Mouse (Mus musculus) hindbrain, embryonic 11.5 days (tissue): ENCODE data around the gene Rerg. TPM values are rescaled to one million over a fixed set of nuclear protein-coding genes. Genes with fewer than 3 reads are reported as not detected.

Source experiments
- ATAC-seq: fragments of 200-750 bp; cut with Nextera tagmentation; 2 replicates; pipeline ENCODE4 v1.8.0; 2017; ENCODE audit warnings: mild to moderate bottlenecking, moderate TSS enrichment, moderate library complexity; ENCODE audit not compliant: low FRiP score
- DNase-seq: peaks from one replicate; pipeline ENCODE4 v3.0.0-alpha.2; 2015; ENCODE audit warnings: low spot score
- H3K27ac ChIP-seq: fragments of 300-500 bp; sonication (generic); 2 replicates; pipeline ENCODE4 v1.5.1; 2014; ENCODE audit warnings: mild to moderate bottlenecking, low read depth, low read length
- H3K27me3 ChIP-seq: fragments of 300-500 bp; sonication (generic); 2 replicates; pipeline ENCODE4 v1.6.1; 2014; ENCODE audit warnings: mild to moderate bottlenecking, low read length, moderate library complexity, mixed read lengths; ENCODE audit not compliant: control insufficient read depth, insufficient read depth
- H3K36me3 ChIP-seq: fragments of 300-500 bp; sonication (generic); 2 replicates; pipeline ENCODE4 v1.6.1; 2014; ENCODE audit warnings: mild to moderate bottlenecking, low read length, moderate library complexity, mixed read lengths; ENCODE audit not compliant: control insufficient read depth, insufficient read depth
- H3K4me1 ChIP-seq: fragments of 300-500 bp; sonication (generic); replicated peaks from 2 replicates; pipeline ENCODE4 v1.6.1; 2014; ENCODE audit warnings: low read length, mixed read lengths; ENCODE audit not compliant: control insufficient read depth, insufficient read depth
- H3K4me2 ChIP-seq: fragments of 300-500 bp; sonication (generic); replicated peaks from 2 replicates; pipeline ENCODE4 v1.6.1; 2014; ENCODE audit warnings: mild to moderate bottlenecking, low read depth, low read length
- H3K4me3 ChIP-seq: fragments of 300-500 bp; sonication (generic); 2 replicates; pipeline ENCODE4 v1.5.1; 2014; ENCODE audit warnings: low read depth, low read length
- H3K9ac ChIP-seq: fragments of 300-500 bp; sonication (generic); 2 replicates; pipeline ENCODE4 v1.6.1; 2014; ENCODE audit warnings: low read depth, low read length
- H3K9me3 ChIP-seq: fragments of 300-500 bp; sonication (generic); 2 replicates; pipeline ENCODE4 v1.6.1; 2016; ENCODE audit warnings: low read length; ENCODE audit not compliant: control insufficient read depth
- WGBS: fragments of 180-500 bp; shearing (Covaris S2); extraction: QIAGEN DNeasy Blood & Tissue Kit; methylation state at CpG from one replicate; pipeline ENCODE4 v1.1.7; 2014; 5-methylcytosine and 5-hydroxymethylcytosine counted together
- polyA plus RNA-seq: library from polyadenylated mRNA; unstranded; fragments of >200 nt; fragmentation: Nextera tagmentation; extraction: Ambion mirVana; gene quantifications from 2 replicates; pipeline ENCODE4 v1.2.1, GENCODE M21; 2014

The Rerg gene
- polyA plus RNA-seq, 1 experiment from 2014 or later = 1.9 TPM

DNA sequence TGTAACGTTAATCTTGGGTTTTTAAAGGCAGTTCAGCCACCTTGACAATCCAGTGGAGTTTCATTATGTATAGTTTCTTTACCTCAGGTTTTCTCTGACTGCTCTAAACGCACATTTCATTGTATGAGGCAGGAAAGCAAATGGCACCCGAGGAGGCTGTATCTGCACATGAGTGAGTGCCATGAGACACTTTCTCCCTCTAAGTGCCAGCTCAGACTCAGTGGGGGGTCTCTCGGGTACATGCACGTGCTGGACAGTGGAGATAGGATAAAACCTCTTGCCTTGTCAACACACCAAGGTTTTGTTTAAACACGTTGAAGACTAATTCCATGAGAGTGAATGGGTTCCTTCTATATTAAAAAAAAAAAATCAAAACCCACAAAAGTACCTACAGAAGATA lies 81.8 kb downstream of the Rerg start:
- H3K27ac ChIP-seq = no peak overlapping the region
- H3K4me3 ChIP-seq = no peak overlapping the region
- H3K4me1 ChIP-seq = no peaks in the 10 kb centered on the region
- H3K9ac ChIP-seq = no peak overlapping the region
- H3K36me3 ChIP-seq = no peaks in the 10 kb centered on the region
- H3K9me3 ChIP-seq = no peaks in the 10 kb centered on the region
- no peak for DNase-seq
- H3K27me3 ChIP-seq = no peaks in the 10 kb centered on the region
- H3K4me2 ChIP-seq = no peak overlapping the region
- ATAC-seq = no peak
- WGBS = 76% methylated on average over 6 of the region's 6 CpGs

GRCm38 (mm10) chr6:137087956-137088355 lies 82.3 kb downstream of the Rerg start:
- no peak overlapping the region for H3K4me3 ChIP-seq
- ATAC-seq (no peak), DNase-seq (no peak)
- no peaks in the 10 kb centered on the region for H3K4me1 ChIP-seq
- no peak overlapping the region for H3K4me2 ChIP-seq
- no peak overlapping the region for H3K9ac ChIP-seq
- H3K36me3 ChIP-seq = no peaks in the 10 kb centered on the region
- no peak overlapping the region for H3K27ac ChIP-seq
- no peaks in the 10 kb centered on the region for H3K27me3 ChIP-seq
- no peaks in the 10 kb centered on the region for H3K9me3 ChIP-seq
- 86% methylated on average over 5 of the region's 5 CpGs for WGBS

DNA sequence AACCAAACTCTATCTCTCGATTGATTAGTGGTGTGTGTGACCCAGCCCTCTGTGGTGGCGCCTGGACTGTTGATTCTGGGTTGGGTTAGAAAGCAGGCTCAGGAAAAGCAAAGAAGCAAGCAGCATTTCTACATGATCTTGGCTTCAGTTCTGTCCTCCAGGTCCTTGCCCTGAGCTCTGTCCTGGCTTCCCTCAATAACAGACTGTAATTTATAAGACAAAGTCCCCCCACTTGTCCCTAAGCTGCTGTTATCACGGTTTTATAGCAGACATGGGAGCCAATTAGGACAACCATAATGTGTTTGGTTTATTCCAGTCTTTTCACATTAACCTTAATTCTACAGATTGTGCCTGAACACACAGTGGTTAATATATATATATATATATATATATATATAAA lies 82.8 kb downstream of the Rerg start:
- WGBS = 85% methylated on average over 3 of the region's 3 CpGs
- Histone ChIP-seq H3K4me2 (no peak overlapping the region), H3K9me3 (no peaks in the 10 kb centered on the region), H3K27me3 (no peaks in the 10 kb centered on the region), H3K4me1 (no peaks in the 10 kb centered on the region), H3K36me3 (no peaks in the 10 kb centered on the region), H3K4me3 (no peak overlapping the region), H3K27ac (no peak overlapping the region), H3K9ac (no peak overlapping the region)
- DNase-seq (no peak), ATAC-seq (no peak)

DNA sequence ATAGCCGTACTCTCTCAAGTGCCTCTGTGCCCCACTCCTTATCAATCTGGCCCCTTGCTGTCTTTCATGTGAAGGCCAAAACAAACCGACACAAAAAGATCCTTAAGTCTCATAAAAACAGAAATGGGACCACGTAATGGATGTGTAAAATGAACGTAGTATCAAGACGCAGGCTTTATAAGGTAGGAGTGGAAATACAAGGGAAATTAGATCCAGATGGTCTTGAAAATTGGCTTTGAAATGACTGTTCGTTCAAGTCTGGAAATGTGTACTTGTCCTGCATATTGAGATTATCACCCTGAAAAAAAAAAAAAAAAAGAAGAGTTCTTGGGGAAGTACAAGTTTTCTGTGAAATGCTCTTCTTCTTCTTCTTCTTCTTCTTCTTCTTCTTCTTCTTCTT lies 90.6 kb downstream of the Rerg start:
- no peak for DNase-seq

GRCm38 (mm10) chr6:137076731-137077130 lies 93.6 kb downstream of the Rerg start:
- no peaks in the 10 kb centered on the region for H3K9me3 ChIP-seq
- WGBS = 93% methylated on average over 13 of the region's 13 CpGs
- no peak for ATAC-seq

More for the DNA sequence above, 90.6 kb downstream of the Rerg start:
- no peak overlapping the region for H3K4me2 ChIP-seq
- H3K4me1 ChIP-seq = no peaks in the 10 kb centered on the region
- no peaks in the 10 kb centered on the region for H3K36me3 ChIP-seq
- WGBS = 82% methylated on average over 6 of the region's 6 CpGs
- H3K9ac ChIP-seq = no peak overlapping the region
- no peak overlapping the region for H3K27ac ChIP-seq
- no peaks in the 10 kb centered on the region for H3K9me3 ChIP-seq
- ATAC-seq = no peak
- H3K4me3 ChIP-seq = no peak overlapping the region
- H3K27me3 ChIP-seq = no peaks in the 10 kb centered on the region

GRCm38 (mm10) chr6:137076225-137076624 lies 94.1 kb downstream of the Rerg start:
- 91% methylated on average over 6 of the region's 6 CpGs for WGBS
- ATAC-seq (no peak), DNase-seq (no peak)
- Histone ChIP-seq H3K4me3 (no peak overlapping the region), H3K27me3 (no peaks in the 10 kb centered on the region), H3K4me2 (no peak overlapping the region), H3K9me3 (no peaks in the 10 kb centered on the region), H3K4me1 (no peaks in the 10 kb centered on the region), H3K9ac (no peak overlapping the region), H3K27ac (no peak overlapping the region), H3K36me3 (no peaks in the 10 kb centered on the region)

More at GRCm38 (mm10) chr6:137076731-137077130, 93.6 kb downstream of the Rerg start:
- Histone ChIP-seq H3K27me3 (no peaks in the 10 kb centered on the region), H3K27ac (no peak overlapping the region), H3K4me3 (no peak overlapping the region), H3K9ac (no peak overlapping the region), H3K4me2 (no peak overlapping the region), H3K4me1 (no peaks in the 10 kb centered on the region), H3K36me3 (no peaks in the 10 kb centered on the region)
- no peak for DNase-seq

GRCm38 (mm10) chr6:137072256-137072655 lies 98.0 kb downstream of the Rerg start:
- no peaks in the 10 kb centered on the region for H3K36me3 ChIP-seq
- H3K9ac ChIP-seq = no peak overlapping the region
- no peak overlapping the region for H3K4me3 ChIP-seq
- no peak for DNase-seq
- H3K4me1 ChIP-seq = no peaks in the 10 kb centered on the region
- H3K27me3 ChIP-seq = no peaks in the 10 kb centered on the region
- no peak overlapping the region for H3K4me2 ChIP-seq
- H3K27ac ChIP-seq = no peak overlapping the region
- WGBS = 61% methylated on average over 8 of the region's 8 CpGs
- no peak for ATAC-seq
- H3K9me3 ChIP-seq = no peaks in the 10 kb centered on the region

GRCm38 (mm10) chr6:137071466-137071865 lies 98.8 kb downstream of the Rerg start:
- no peak for ATAC-seq
- H3K9ac ChIP-seq = no peak overlapping the region
- H3K4me3 ChIP-seq = no peak overlapping the region
- no peak overlapping the region for H3K27ac ChIP-seq
- H3K27me3 ChIP-seq = no peaks in the 10 kb centered on the region
- H3K36me3 ChIP-seq = no peaks in the 10 kb centered on the region
- no peak for DNase-seq
- no peaks in the 10 kb centered on the region for H3K4me1 ChIP-seq
- H3K4me2 ChIP-seq = no peak overlapping the region
- H3K9me3 ChIP-seq = no peaks in the 10 kb centered on the region
- WGBS = 88% methylated on average over 9 of the region's 9 CpGs

DNA sequence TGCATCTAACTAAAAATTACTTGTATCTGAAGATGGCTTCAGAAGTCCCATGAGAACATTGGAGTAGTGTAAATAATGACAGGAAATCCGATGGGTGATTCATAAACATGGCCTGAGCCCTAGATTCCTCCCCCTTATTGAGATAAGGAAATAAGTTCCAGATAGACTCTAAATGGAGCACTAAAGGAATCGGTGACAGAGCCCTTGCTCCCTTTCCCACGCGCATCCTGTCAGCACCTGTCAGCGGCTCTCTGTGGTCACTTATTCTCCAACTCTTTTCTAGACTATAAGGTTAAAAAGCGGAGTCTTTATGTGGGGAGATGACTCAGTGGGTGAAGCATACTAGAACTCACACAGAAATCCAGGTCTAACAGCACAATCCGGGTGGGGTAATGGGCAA lies 104.8 kb downstream of the Rerg start:
- WGBS = 87% methylated on average over 7 of the region's 7 CpGs
- Histone ChIP-seq H3K27ac (no peak overlapping the region), H3K4me1 (no peaks in the 10 kb centered on the region), H3K9ac (no peak overlapping the region), H3K4me2 (no peak overlapping the region), H3K36me3 (no peaks in the 10 kb centered on the region), H3K9me3 (no peaks in the 10 kb centered on the region), H3K27me3 (no peaks in the 10 kb centered on the region), H3K4me3 (no peak overlapping the region)
- ATAC-seq = no peak
- DNase-seq = no peak
